Mouse (Mus musculus): Measurements from ENCODE around the gene Wnt10a. TPM values are rescaled to one million over a fixed set of nuclear protein-coding genes. Genes with fewer than 3 reads are reported as not detected.

The Wnt10a gene
- polyA plus RNA-seq, 1 experiment from 2014 or later: not detected

GRCm38 (mm10) chr1:74771931-74772620 is 19.2 kb upstream of the Wnt10a start:
- WGBS: 2% methylated on average over 39 of the region's 51 CpGs
- no peaks in the 10 kb centered on the region for H3K36me3 ChIP-seq (ENCODE audit: insufficient read depth)
- H3K27ac ChIP-seq (ENCODE audit: low read depth): no peak overlapping the region
- H3K27me3 ChIP-seq (ENCODE audit: insufficient read depth, low read length): peaks cover 61% of the 10 kb centered on the region
- peak overlapping the region; percentile 43 for H3K9ac ChIP-seq
- H3K9me3 ChIP-seq (ENCODE audit: low read depth, low read length): no peaks in the 10 kb centered on the region
- peak overlapping the region; percentile 90 for H3K4me2 ChIP-seq
- no peak for TF ChIP-seq CTCF (IDR thresholded peaks at IDR 0.05; ENCODE audit: low read depth)
- peaks cover 13% of the 10 kb centered on the region for H3K4me1 ChIP-seq (ENCODE audit: insufficient read depth)
- peak overlapping the region; percentile 46 for H3K4me3 ChIP-seq (ENCODE audit: low read depth, low read length)
- peak; percentile 9; the same call in 1 of the 2 replicates for ATAC-seq (ENCODE audit: insufficient read depth)
- peak; percentile 31 for DNase-seq

GRCm38 (mm10) chr1:74773136-74773535 is 18.2 kb upstream of the Wnt10a start:
- DNase-seq (peak; percentile 90), ATAC-seq (ENCODE audit: insufficient read depth) (peak; percentile 88)
- peak overlapping the region; percentile 90 for H3K4me2 ChIP-seq
- H3K9ac ChIP-seq: no peak overlapping the region
- no peaks in the 10 kb centered on the region for H3K9me3 ChIP-seq (ENCODE audit: low read depth, low read length)
- H3K36me3 ChIP-seq (ENCODE audit: insufficient read depth): no peaks in the 10 kb centered on the region
- no peak for TF ChIP-seq CTCF (IDR thresholded peaks at IDR 0.05; ENCODE audit: low read depth)
- peaks cover 13% of the 10 kb centered on the region for H3K4me1 ChIP-seq (ENCODE audit: insufficient read depth)
- no peak overlapping the region for H3K27ac ChIP-seq (ENCODE audit: low read depth)
- WGBS: under 1% methylated on average over 15 of the region's 15 CpGs
- peak overlapping the region; percentile 46 for H3K4me3 ChIP-seq (ENCODE audit: low read depth, low read length)
- peaks cover 57% of the 10 kb centered on the region for H3K27me3 ChIP-seq (ENCODE audit: insufficient read depth, low read length)

DNA sequence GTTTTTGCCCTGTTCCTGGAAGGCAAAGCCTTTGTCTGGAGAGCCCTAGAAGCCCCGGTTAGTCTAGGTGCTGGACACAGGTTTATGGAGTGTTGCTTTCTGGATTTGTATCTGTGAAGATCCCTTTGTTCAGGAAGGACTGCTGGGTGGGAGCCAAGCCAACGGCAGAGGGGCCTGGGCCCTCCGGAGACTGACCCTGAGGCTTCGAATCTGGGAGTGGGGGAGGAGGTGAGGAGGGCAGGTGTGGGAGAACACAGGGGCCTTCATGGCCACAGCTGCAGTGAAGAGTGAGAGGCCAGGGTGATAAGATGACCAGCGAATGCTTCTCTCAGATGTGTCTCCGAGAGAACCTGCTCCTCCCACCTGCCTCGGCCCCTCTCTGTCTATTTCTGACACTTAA is 17.3 kb upstream of the Wnt10a start:
- H3K9me3 ChIP-seq (ENCODE audit: low read depth, low read length): no peaks in the 10 kb centered on the region
- peaks cover 13% of the 10 kb centered on the region for H3K4me1 ChIP-seq (ENCODE audit: insufficient read depth)
- H3K27ac ChIP-seq (ENCODE audit: low read depth): no peak overlapping the region
- H3K4me2 ChIP-seq: no peak overlapping the region
- H3K9ac ChIP-seq: no peak overlapping the region
- peaks cover 54% of the 10 kb centered on the region for H3K27me3 ChIP-seq (ENCODE audit: insufficient read depth, low read length)
- ATAC-seq (ENCODE audit: insufficient read depth) (no peak), DNase-seq (no peak)
- TF ChIP-seq CTCF (IDR thresholded peaks at IDR 0.05; ENCODE audit: low read depth): no peak
- no peak overlapping the region for H3K4me3 ChIP-seq (ENCODE audit: low read depth, low read length)
- WGBS: 16% methylated on average over 7 of the region's 7 CpGs
- H3K36me3 ChIP-seq (ENCODE audit: insufficient read depth): no peaks in the 10 kb centered on the region

GRCm38 (mm10) chr1:74775816-74776215 is 15.5 kb upstream of the Wnt10a start:
- WGBS: 11% methylated on average over 5 of the region's 5 CpGs
- Histone ChIP-seq H3K27ac (ENCODE audit: low read depth) (no peak overlapping the region), H3K27me3 (ENCODE audit: insufficient read depth, low read length) (peaks cover 47% of the 10 kb centered on the region), H3K4me2 (no peak overlapping the region), H3K9ac (no peak overlapping the region), H3K4me3 (ENCODE audit: low read depth, low read length) (no peak overlapping the region), H3K36me3 (ENCODE audit: insufficient read depth) (no peaks in the 10 kb centered on the region), H3K4me1 (ENCODE audit: insufficient read depth) (peaks cover 10% of the 10 kb centered on the region), H3K9me3 (ENCODE audit: low read depth, low read length) (no peaks in the 10 kb centered on the region)
- DNase-seq (peak; percentile 33), ATAC-seq (ENCODE audit: insufficient read depth) (no peak)
- TF ChIP-seq CTCF (IDR thresholded peaks at IDR 0.05; ENCODE audit: low read depth): peak; percentile 39

DNA sequence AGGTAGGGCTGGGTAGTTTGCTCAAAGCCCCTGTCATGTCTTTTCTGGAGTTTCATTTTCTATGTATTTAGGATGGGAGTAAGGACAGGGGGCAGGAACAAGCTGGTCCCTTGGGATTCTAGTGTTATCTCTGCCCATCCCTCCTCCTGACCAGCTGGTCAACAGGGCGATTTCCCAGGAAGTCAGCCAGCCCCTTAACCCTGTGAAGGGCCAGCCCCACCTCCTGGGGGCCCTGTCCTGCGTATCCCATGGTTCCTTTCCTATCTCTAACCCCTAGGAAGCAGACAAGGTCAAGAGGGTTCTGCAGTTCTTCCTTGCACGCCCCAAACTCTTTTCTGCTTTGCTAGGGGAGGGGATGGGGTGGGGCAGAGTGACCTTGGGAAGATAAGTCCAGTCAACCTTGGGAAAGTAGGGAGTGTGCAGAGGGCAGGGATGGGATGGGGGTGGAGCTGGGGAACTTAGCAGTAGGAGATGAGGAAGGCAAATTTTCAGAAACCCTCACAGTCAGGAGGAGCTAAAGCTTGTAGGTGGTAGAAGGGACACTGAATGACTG is 12.3 kb upstream of the Wnt10a start:
- Histone ChIP-seq H3K27ac (ENCODE audit: low read depth) (no peak overlapping the region), H3K4me1 (ENCODE audit: insufficient read depth) (no peaks in the 10 kb centered on the region), H3K4me3 (ENCODE audit: low read depth, low read length) (no peak overlapping the region), H3K9ac (no peak overlapping the region), H3K9me3 (ENCODE audit: low read depth, low read length) (no peaks in the 10 kb centered on the region), H3K36me3 (ENCODE audit: insufficient read depth) (no peaks in the 10 kb centered on the region), H3K4me2 (no peak overlapping the region), H3K27me3 (ENCODE audit: insufficient read depth, low read length) (peaks cover 57% of the 10 kb centered on the region)
- WGBS: 14% methylated on average over 3 of the region's 3 CpGs
- TF ChIP-seq CTCF (IDR thresholded peaks at IDR 0.05; ENCODE audit: low read depth): no peak
- DNase-seq: no peak
- ATAC-seq (ENCODE audit: insufficient read depth): no peak

GRCm38 (mm10) chr1:74782045-74782444 is 9.3 kb upstream of the Wnt10a start:
- Histone ChIP-seq H3K27ac (ENCODE audit: low read depth) (no peak overlapping the region), H3K4me2 (no peak overlapping the region), H3K27me3 (ENCODE audit: insufficient read depth, low read length) (peaks cover 72% of the 10 kb centered on the region), H3K9ac (no peak overlapping the region), H3K4me3 (ENCODE audit: low read depth, low read length) (no peak overlapping the region), H3K4me1 (ENCODE audit: insufficient read depth) (no peaks in the 10 kb centered on the region), H3K9me3 (ENCODE audit: low read depth, low read length) (peaks cover 3% of the 10 kb centered on the region; the same call in 1 of the 2 replicates), H3K36me3 (ENCODE audit: insufficient read depth) (no peaks in the 10 kb centered on the region)
- TF ChIP-seq CTCF (IDR thresholded peaks at IDR 0.05; ENCODE audit: low read depth): no peak
- WGBS: 18% methylated on average over 14 of the region's 14 CpGs
- DNase-seq (peak; percentile 42), ATAC-seq (ENCODE audit: insufficient read depth) (no peak)

DNA sequence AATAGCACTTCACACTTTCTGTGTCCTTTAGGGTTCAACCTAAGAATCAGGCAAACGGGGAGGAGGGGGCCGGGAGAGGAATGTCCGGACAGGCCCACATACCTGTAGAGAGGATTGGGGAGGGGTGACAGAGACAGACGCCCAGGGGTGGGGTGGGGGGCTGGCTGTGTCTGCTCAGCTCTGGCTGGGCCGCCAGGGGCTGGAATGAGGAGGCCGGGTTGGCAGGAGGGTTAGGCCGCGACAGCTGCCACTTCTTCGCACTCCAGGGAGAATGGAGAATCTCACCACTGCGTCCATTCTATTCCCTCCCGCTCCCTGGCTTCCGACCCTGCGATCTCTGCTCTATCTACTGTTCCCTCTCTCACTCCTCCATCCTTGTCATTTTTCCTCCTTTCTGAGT is 7.8 kb upstream of the Wnt10a start:
- ATAC-seq (ENCODE audit: insufficient read depth) (no peak), DNase-seq (no peak)
- Histone ChIP-seq H3K27ac (ENCODE audit: low read depth) (no peak overlapping the region), H3K4me2 (peak overlapping the region; percentile 78), H3K9me3 (ENCODE audit: low read depth, low read length) (peaks cover 3% of the 10 kb centered on the region; the same call in 1 of the 2 replicates), H3K4me3 (ENCODE audit: low read depth, low read length) (peak overlapping the region; percentile 41), H3K36me3 (ENCODE audit: insufficient read depth) (no peaks in the 10 kb centered on the region), H3K4me1 (ENCODE audit: insufficient read depth) (no peaks in the 10 kb centered on the region), H3K27me3 (ENCODE audit: insufficient read depth, low read length) (peaks cover 88% of the 10 kb centered on the region), H3K9ac (no peak overlapping the region)
- 4% methylated on average over 13 of the region's 13 CpGs for whole genome bisulfite sequencing
- no peak for TF ChIP-seq CTCF (IDR thresholded peaks at IDR 0.05; ENCODE audit: low read depth)

All from lung, embryonic 14.5 days (tissue).